Mouse (Mus musculus) stomach, postnatal 0 days (tissue): Measurements from ENCODE around the gene Foxd4. TPM values are rescaled to one million over a fixed set of nuclear protein-coding genes. Genes with fewer than 3 reads are reported as not detected.

Source experiments
- ATAC-seq: fragments of 200-750 bp; cut with Nextera tagmentation; 2 replicates; pipeline ENCODE4 v1.8.0; 2017; ENCODE audit not compliant: low FRiP score, low TSS enrichment
- DNase-seq: peaks from one replicate; pipeline ENCODE4 v3.0.0-alpha.2; 2016; ENCODE audit warnings: low spot score
- H3K27ac ChIP-seq: fragments of 300-500 bp; sonication (generic); replicated peaks from 2 replicates; pipeline ENCODE4 v1.5.1; 2014; ENCODE audit warnings: mild to moderate bottlenecking, control low read depth
- H3K27me3 ChIP-seq: fragments of 300-500 bp; sonication (generic); 2 replicates; pipeline ENCODE4 v1.6.1; 2014; ENCODE audit warnings: low read length; ENCODE audit not compliant: control insufficient read depth, insufficient read depth
- H3K36me3 ChIP-seq: fragments of 300-500 bp; sonication (generic); 2 replicates; pipeline ENCODE4 v1.6.1; 2014; ENCODE audit warnings: low read length, mixed read lengths; ENCODE audit not compliant: control insufficient read depth, insufficient read depth
- H3K4me1 ChIP-seq: fragments of 300-500 bp; sonication (generic); replicated peaks from 2 replicates; pipeline ENCODE4 v1.6.1; 2014; ENCODE audit warnings: antibody characterized with exemption; ENCODE audit not compliant: control insufficient read depth, insufficient read depth
- H3K4me2 ChIP-seq: fragments of 300-500 bp; sonication (generic); replicated peaks from 2 replicates; pipeline ENCODE4 v1.6.1; 2014; ENCODE audit warnings: low read depth, mild to moderate bottlenecking, control low read depth, moderate library complexity
- H3K4me3 ChIP-seq: fragments of 300-500 bp; sonication (generic); 2 replicates; pipeline ENCODE4 v1.5.1; 2014; ENCODE audit warnings: low read depth, low read length, control low read depth
- H3K9ac ChIP-seq: fragments of 300-500 bp; sonication (generic); 2 replicates; pipeline ENCODE4 v1.6.1; 2014; ENCODE audit warnings: mild to moderate bottlenecking, low read length, control low read depth, mixed read lengths
- H3K9me3 ChIP-seq: fragments of 300-500 bp; sonication (generic); 2 replicates; pipeline ENCODE4 v1.6.1; 2016; ENCODE audit warnings: low read length; ENCODE audit not compliant: control insufficient read depth
- CTCF ChIP-seq: IDR thresholded peaks from 2 replicates; pipeline ENCODE4 v1.5.1; 2016; ENCODE audit warnings: antibody characterized with exemption, low read depth, mild to moderate bottlenecking, moderate library complexity
- EP300 ChIP-seq: optimal IDR thresholded peaks from 2 replicates; pipeline ENCODE3; 2016; ENCODE audit warnings: antibody characterized with exemption
- WGBS: fragments of 180-500 bp; shearing (Covaris S2); extraction: QIAGEN DNeasy Blood & Tissue Kit; methylation state at CpG from one replicate; pipeline ENCODE4 v1.1.7; 2014; 5-methylcytosine and 5-hydroxymethylcytosine counted together
- polyA plus RNA-seq: library from polyadenylated mRNA; unstranded; fragments of >200 nt; fragmentation: Nextera tagmentation; extraction: Ambion mirVana; gene quantifications from 2 replicates; pipeline ENCODE4 v1.2.1, GENCODE M21; 2015

Foxd4 gene
- polyA plus RNA-seq, 1 experiment from 2014 or later: not detected

- Histone ChIP-seq H3K4me2 (no peak overlapping the region), H3K4me3 (no peak overlapping the region), H3K4me1 (no peaks in the 10 kb centered on the region), H3K27ac (no peak overlapping the region), H3K27me3 (no peaks in the 10 kb centered on the region), H3K9ac (no peak overlapping the region), H3K36me3 (no peaks in the 10 kb centered on the region), H3K9me3 (no peaks in the 10 kb centered on the region)
- no peak for ATAC-seq
- WGBS: 85% methylated on average over 3 of the region's 3 CpGs
- DNase-seq: no peak
- TF ChIP-seq CTCF: no peak
- no peak for TF ChIP-seq EP300
These were observed 7.6 kb upstream of the Foxd4 start for GRCm38 (mm10) chr19:24908385-24909155.

GRCm38 (mm10) chr19:24907655-24908054, 6.7 kb upstream of the Foxd4 start:
- H3K36me3 ChIP-seq: no peaks in the 10 kb centered on the region
- no peak overlapping the region for H3K4me2 ChIP-seq
- no peak overlapping the region for H3K9ac ChIP-seq
- WGBS: 70% methylated on average over 3 of the region's 6 CpGs
- H3K9me3 ChIP-seq: no peaks in the 10 kb centered on the region
- no peak overlapping the region for H3K27ac ChIP-seq
- peaks cover 5% of the 10 kb centered on the region; the same call in 1 of the 2 replicates for H3K27me3 ChIP-seq
- ATAC-seq (no peak), DNase-seq (no peak)
- no peak overlapping the region for H3K4me3 ChIP-seq
- H3K4me1 ChIP-seq: no peaks in the 10 kb centered on the region
- no peak for TF ChIP-seq EP300

- 51% methylated on average over 2 of the region's 2 CpGs for WGBS
- no peaks in the 10 kb centered on the region for H3K36me3 ChIP-seq
- H3K27ac ChIP-seq: no peak overlapping the region
- ATAC-seq (no peak), DNase-seq (no peak)
- TF ChIP-seq EP300 (no peak), CTCF (no peak)
- H3K4me2 ChIP-seq: no peak overlapping the region
- no peak overlapping the region for H3K9ac ChIP-seq
- no peaks in the 10 kb centered on the region for H3K4me1 ChIP-seq
- H3K9me3 ChIP-seq: no peaks in the 10 kb centered on the region
- peaks cover 20% of the 10 kb centered on the region for H3K27me3 ChIP-seq
- no peak overlapping the region for H3K4me3 ChIP-seq
These were observed 1.8 kb upstream of the Foxd4 start for GRCm38 (mm10) chr19:24902821-24903220.

GRCm38 (mm10) chr19:24902256-24902655, 1.3 kb upstream of the Foxd4 start:
- Histone ChIP-seq H3K9ac (no peak overlapping the region), H3K4me1 (no peaks in the 10 kb centered on the region), H3K4me3 (no peak overlapping the region), H3K4me2 (no peak overlapping the region), H3K27me3 (peaks cover 20% of the 10 kb centered on the region), H3K36me3 (no peaks in the 10 kb centered on the region), H3K27ac (no peak overlapping the region), H3K9me3 (no peaks in the 10 kb centered on the region)
- no peak for DNase-seq
- TF ChIP-seq CTCF (0 out of 2 replicates have a peak, but pooled peaks have one; percentile 3), EP300 (no peak)
- 11% methylated on average over 2 of the region's 2 CpGs for WGBS
- no peak for ATAC-seq

GRCm38 (mm10) chr19:24901666-24902065, 669 bp upstream of the Foxd4 start:
- DNase-seq: peak; percentile 7

More at GRCm38 (mm10) chr19:24901666-24902065, 669 bp upstream of the Foxd4 start:
- no peaks in the 10 kb centered on the region for H3K36me3 ChIP-seq
- H3K27me3 ChIP-seq: peaks cover 24% of the 10 kb centered on the region
- no peaks in the 10 kb centered on the region for H3K4me1 ChIP-seq
- ATAC-seq: no peak
- H3K27ac ChIP-seq: no peak overlapping the region
- TF ChIP-seq CTCF (no peak), EP300 (no peak)
- no peak overlapping the region for H3K4me2 ChIP-seq
- WGBS: 12% methylated on average over 3 of the region's 3 CpGs
- no peak overlapping the region for H3K4me3 ChIP-seq
- no peaks in the 10 kb centered on the region for H3K9me3 ChIP-seq
- no peak overlapping the region for H3K9ac ChIP-seq
